9 mouse cellular contexts compared by ENCODE assay signal in the genomic region with DNA sequence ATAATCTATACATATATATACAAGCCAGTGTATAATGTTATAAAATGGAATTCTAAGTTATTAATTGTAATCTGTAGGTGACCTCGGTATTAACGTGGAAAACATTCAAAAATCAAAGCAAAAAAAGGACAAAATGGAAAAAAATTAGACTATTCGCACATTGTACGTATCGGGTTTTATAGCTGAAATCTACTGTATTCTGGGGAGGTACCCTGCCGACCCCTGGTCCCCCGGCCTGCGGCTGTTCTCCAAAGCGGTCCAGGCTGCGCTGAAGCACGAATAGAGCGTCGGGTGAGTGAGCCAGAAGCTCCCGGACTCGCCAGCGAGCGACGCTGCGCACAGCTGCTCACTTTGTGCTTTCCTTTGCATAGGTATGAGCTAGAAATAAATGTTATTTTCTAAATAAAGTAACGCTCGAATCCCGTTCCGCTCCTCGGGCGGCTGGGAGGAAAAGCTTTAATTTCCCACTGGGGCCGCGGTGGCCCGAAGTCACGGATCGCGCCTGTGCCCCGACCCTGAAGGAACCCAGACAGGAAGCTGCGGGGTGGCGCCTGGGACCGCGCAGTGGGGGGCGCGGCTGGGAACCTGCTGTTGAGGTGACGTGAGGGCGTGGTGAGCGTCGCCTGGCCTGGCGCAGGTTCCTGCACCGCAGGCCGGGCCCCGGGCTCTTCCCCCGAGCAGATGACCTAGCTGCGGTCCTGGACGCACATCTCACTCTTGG. TPM values are rescaled to one million over a fixed set of nuclear protein-coding genes. Genes with fewer than 3 reads are reported as not detected.
DNase-seq lines count a peak whose midpoint lies in the region; ATAC-seq and TF ChIP-seq lines count a peak whose summit lies in the region.
"Had no signal": no experiment of that assay in that cellular context is flagged by ENCODE, and none has a peak within 500 bp of the region (broad histone marks: within the 10 kb centered on the region; RNA-seq: fewer than 3 reads in every experiment).

No protein-coding gene starts in this region.

- peaks cover 95% of the 10 kb centered on the region for H3K27me3 ChIP-seq in heart, embryonic 11.5 days (ENCODE audit: control insufficient read depth, insufficient read depth, low read length)
- peaks cover 95% of the 10 kb centered on the region for H3K27me3 ChIP-seq in E14TG2a.4 (ENCODE audit: insufficient read depth, low read length)
- H3K27me3 ChIP-seq in forebrain, embryonic 15.5 days: peaks cover 47% of the 10 kb centered on the region
- H3K27me3 ChIP-seq in liver, embryonic 13.5 days: peaks cover 100% of the 10 kb centered on the region

- no peak for TF ChIP-seq CTCF in E14TG2a.4 (conservative IDR thresholded peaks at IDR 0.05; ENCODE audit: low read length)

- no peak for ATAC-seq in heart, embryonic 11.5 days (replicated peaks; ENCODE audit: insufficient number of reproducible peaks, low FRiP score, low TSS enrichment)
- 0 out of 2 replicates have a peak, but pooled peaks have one; percentile 2 for ATAC-seq in forebrain, embryonic 15.5 days (replicated peaks)
- no peak for ATAC-seq in liver, embryonic 13.5 days (ENCODE audit: low read depth)

- no peaks in the 10 kb centered on the region for H3K36me3 ChIP-seq in heart, embryonic 11.5 days (ENCODE audit: control insufficient read depth, insufficient read depth, low read length)
- H3K36me3 ChIP-seq in E14TG2a.4 (ENCODE audit: insufficient read depth, low read length): no peaks in the 10 kb centered on the region
- H3K36me3 ChIP-seq in forebrain, embryonic 15.5 days: no peaks in the 10 kb centered on the region
- no peaks in the 10 kb centered on the region for H3K36me3 ChIP-seq in liver, embryonic 13.5 days
- H3K36me3 ChIP-seq: hindbrain, embryonic 15.5 days had no signal

- no peak overlapping the region for H3K9ac ChIP-seq in heart, embryonic 11.5 days (ENCODE audit: low read depth, low read length)
- peak overlapping the region; percentile 45 for H3K9ac ChIP-seq in forebrain, embryonic 15.5 days (replicated peaks)
- H3K9ac ChIP-seq in liver, embryonic 13.5 days: no peak overlapping the region
- H3K9ac ChIP-seq: hindbrain, embryonic 15.5 days had no signal

- peak overlapping the region; percentile 36 for H3K4me2 ChIP-seq in heart, embryonic 11.5 days
- H3K4me2 ChIP-seq in forebrain, embryonic 15.5 days (replicated peaks): peak overlapping the region; percentile 75
- 0 out of 2 replicates have a peak overlapping the region, but pooled peaks have one; percentile 3 for H3K4me2 ChIP-seq in liver, embryonic 13.5 days

- no peak overlapping the region for H3K27ac ChIP-seq in heart, embryonic 11.5 days (ENCODE audit: low read depth, low read length)
- peak overlapping the region; percentile 68 for H3K27ac ChIP-seq in forebrain, embryonic 15.5 days (replicated peaks)
- no peak overlapping the region for H3K27ac ChIP-seq in liver, embryonic 13.5 days
- H3K27ac ChIP-seq: hindbrain, embryonic 15.5 days had no signal

- peaks cover 21% of the 10 kb centered on the region for H3K4me1 ChIP-seq in heart, embryonic 11.5 days (ENCODE audit: control insufficient read depth, insufficient read depth, low read length)
- H3K4me1 ChIP-seq in E14TG2a.4 (replicated peaks; ENCODE audit: low read depth, low read length): peaks cover 48% of the 10 kb centered on the region
- H3K4me1 ChIP-seq in forebrain, embryonic 15.5 days: peaks cover 52% of the 10 kb centered on the region
- peaks cover 18% of the 10 kb centered on the region for H3K4me1 ChIP-seq in liver, embryonic 13.5 days (replicated peaks)

- peak overlapping the region; percentile 1; the same call in 1 of the 2 replicates for H3K4me3 ChIP-seq in heart, embryonic 11.5 days (ENCODE audit: low read depth, low read length)
- peak overlapping the region; percentile 62 for H3K4me3 ChIP-seq in E14TG2a.4 (replicated peaks; ENCODE audit: low read length)
- peak overlapping the region; percentile 55 for H3K4me3 ChIP-seq in forebrain, embryonic 15.5 days
- no peak overlapping the region for H3K4me3 ChIP-seq in liver, embryonic 13.5 days (replicated peaks)
- H3K4me3 ChIP-seq: hindbrain, embryonic 15.5 days had no signal

- H3K9me3 ChIP-seq in heart, embryonic 11.5 days (replicated peaks; ENCODE audit: control insufficient read depth, low read length): no peaks in the 10 kb centered on the region
- no peaks in the 10 kb centered on the region for H3K9me3 ChIP-seq in E14TG2a.4 (ENCODE audit: low read length)
- no peaks in the 10 kb centered on the region for H3K9me3 ChIP-seq in forebrain, embryonic 15.5 days
- no peaks in the 10 kb centered on the region for H3K9me3 ChIP-seq in liver, embryonic 13.5 days (replicated peaks)
- H3K9me3 ChIP-seq: hindbrain, embryonic 15.5 days had no signal

- DNase-seq in heart, postnatal 25 days (ENCODE audit: low spot score): no peak
- DNase-seq in liver, embryonic 13.5 days: no peak
- no peak for DNase-seq in left cerebral cortex, adult 18-20 months (ENCODE audit: low spot score in 2 of 2)
- DNase-seq in left cerebral cortex, postnatal 4 days: no peak
- DNase-seq in cerebellum, adult 9-11 months: no peak

- intact Hi-C loops in heart, postnatal 25 days (cut with DNase I): no loop called here
- intact Hi-C loops in left cerebral cortex, postnatal 4 days (cut with DNase I): loop anchor here (2.0 to 10.0 kb wide), 3 partner anchors 227 to 319 kb away; a partner anchor contains a TSS

- WGBS in heart, embryonic 11.5 days (ENCODE audit: insufficient replicate concordance): under 1% methylated on average over 49 of the region's 49 CpGs
- WGBS in forebrain, embryonic 15.5 days: 1% methylated on average over 49 of the region's 49 CpGs
- WGBS in liver, embryonic 13.5 days (ENCODE audit: insufficient replicate concordance): 2% methylated on average over 49 of the region's 49 CpGs

RNA-seq across cellular contexts. Expression of a gene that starts 5.6 kb away (rescaled TPM):
- polyA plus RNA-seq in heart, embryonic 11.5 days (2014; fragmentation: Nextera tagmentation; extraction: Ambion mirVana): 0.06 TPM in 1 of 2 replicates, not detected in the other
- under 1 TPM in 1 of 2 experiments, not detected in 1; 0.10 TPM for total RNA-seq in heart, postnatal 25 days (2021)
- 3.2 and 4.4 TPM in 2 replicates for polyA plus RNA-seq in forebrain, embryonic 15.5 days (2015; fragmentation: Nextera tagmentation; extraction: Ambion mirVana)
- polyA plus RNA-seq in liver, embryonic 13.5 days (2015; fragmentation: Nextera tagmentation; extraction: Ambion mirVana): not detected in 2 replicates
- total RNA-seq in left cerebral cortex, adult 18-20 months (2021): 1 to 10 TPM; 2.1 to 2.6 TPM
- 1 to 10 TPM; 3.2 to 4.7 TPM for total RNA-seq in left cerebral cortex, postnatal 4 days (2021)

Comparison
In these comparisons a context has a peak if more than half of its experiments do, and no peak if none do; other contexts are left out.
1. H3K4me2 ChIP-seq: peak in every context shown above with its lines; median percentile 75 in forebrain, embryonic 15.5 days; 36 in heart, embryonic 11.5 days; 3 in liver, embryonic 13.5 days.